Mouse (Mus musculus): ENCODE measurements around the gene Alas2.

DNA sequence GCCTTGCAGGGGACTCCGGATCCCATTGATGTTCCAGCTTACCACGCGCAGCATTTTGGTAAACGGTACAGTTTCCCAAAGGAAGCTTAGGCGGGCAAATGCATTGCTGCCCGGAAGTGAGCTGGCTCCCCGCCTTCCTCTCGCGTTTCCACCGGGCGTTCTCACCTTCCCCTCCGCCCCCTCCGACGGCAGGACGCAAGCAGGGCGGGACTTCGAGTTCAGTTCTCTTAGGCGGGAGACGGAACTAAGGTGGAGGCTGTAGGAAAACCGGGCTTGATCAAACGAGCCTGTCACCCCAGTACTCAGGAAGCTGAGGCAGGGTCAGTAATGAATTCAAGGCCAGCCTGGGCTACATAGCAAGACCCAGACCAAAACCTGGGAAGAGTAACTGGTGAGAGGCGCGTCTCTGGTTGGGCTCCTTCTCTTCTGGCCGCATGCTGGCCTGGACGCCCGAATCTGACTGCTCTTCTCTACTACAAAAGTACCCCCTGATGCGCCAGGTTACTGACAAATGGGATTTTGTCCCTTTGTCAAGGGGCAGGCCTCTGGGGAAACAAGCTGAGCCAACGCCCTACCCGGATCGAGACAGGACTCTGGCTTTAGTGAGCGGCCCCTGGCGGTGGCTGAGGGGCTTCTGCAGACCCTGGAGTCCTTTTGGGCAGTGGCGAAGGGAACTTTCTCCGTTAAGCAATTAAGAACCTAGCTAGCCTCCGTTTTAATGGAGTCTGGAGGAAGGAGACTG is 41.0 kb downstream of the Alas2 start, which contains the start of gene Pfkfb1:
- no peak for TF ChIP-seq POLR2A (IDR thresholded peaks at IDR 0.05; ENCODE audit: insufficient read length, low read depth)
- TF ChIP-seq SRF (IDR thresholded peaks at IDR 0.05; ENCODE audit: control insufficient read depth, insufficient read length, low read depth), result no peak
- TF ChIP-seq USF1 (IDR thresholded peaks at IDR 0.05; ENCODE audit: low read depth), result no peak
- no peak for TF ChIP-seq MYOD1 (IDR thresholded peaks at IDR 0.05; ENCODE audit: control insufficient read depth in 1 of 3, insufficient read length in 2 of 3, low read depth in 2 of 3)
- TF ChIP-seq TCF12 (IDR thresholded peaks at IDR 0.05; ENCODE audit: insufficient read depth, poor library complexity, severe bottlenecking), result no peak
- TF ChIP-seq REST (IDR thresholded peaks at IDR 0.05; ENCODE audit: insufficient read depth, insufficient read length), result no peak
- no peak for TF ChIP-seq MAX (IDR thresholded peaks at IDR 0.05; ENCODE audit: low read depth)

All from myocyte (in vitro differentiated cells).